Mouse (Mus musculus) heart, embryonic 11.5 days (tissue): ENCODE measurements at regions not wholly inside any gene's neighbourhood (a gene's known extent, or its start where the extent isn't known, plus 50 kb on each side); places are given as distances from the start of the nearest gene placed in this dataset.

Experiments used
- ATAC-seq: fragments of 200-750 bp; cut with Nextera tagmentation; replicated peaks from 2 replicates; pipeline ENCODE4 v1.8.0; 2017; ENCODE audit warnings: moderate library complexity; ENCODE audit not compliant: insufficient number of reproducible peaks, low FRiP score, low TSS enrichment
- H3K27ac ChIP-seq: fragments of 300-500 bp; sonication (generic); 2 replicates; pipeline ENCODE4 v1.5.1; 2014; ENCODE audit warnings: mild to moderate bottlenecking, low read depth, low read length
- H3K27me3 ChIP-seq: fragments of 300-500 bp; sonication (generic); 2 replicates; pipeline ENCODE4 v1.6.1; 2014; ENCODE audit warnings: mild to moderate bottlenecking, low read length, mixed read lengths; ENCODE audit not compliant: control insufficient read depth, insufficient read depth
- H3K36me3 ChIP-seq: fragments of 300-500 bp; sonication (generic); 2 replicates; pipeline ENCODE4 v1.6.1; 2014; ENCODE audit warnings: mild to moderate bottlenecking, low read length, moderate library complexity, mixed read lengths; ENCODE audit not compliant: control insufficient read depth, insufficient read depth
- H3K4me1 ChIP-seq: fragments of 300-500 bp; sonication (generic); 2 replicates; pipeline ENCODE4 v1.6.1; 2014; ENCODE audit warnings: low read length; ENCODE audit not compliant: control insufficient read depth, insufficient read depth
- H3K4me2 ChIP-seq: fragments of 300-500 bp; sonication (generic); 2 replicates; pipeline ENCODE4 v1.6.1; 2014; ENCODE audit warnings: mild to moderate bottlenecking, moderate library complexity
- H3K4me3 ChIP-seq: fragments of 300-500 bp; sonication (generic); 2 replicates; pipeline ENCODE4 v1.5.1; 2014; ENCODE audit warnings: low read depth, low read length
- H3K9ac ChIP-seq: fragments of 300-500 bp; sonication (generic); 2 replicates; pipeline ENCODE4 v1.6.1; 2014; ENCODE audit warnings: mild to moderate bottlenecking, low read depth, low read length, moderate library complexity
- H3K9me3 ChIP-seq: fragments of 300-500 bp; sonication (generic); replicated peaks from 2 replicates; pipeline ENCODE4 v1.6.1; 2016; ENCODE audit warnings: low read length; ENCODE audit not compliant: control insufficient read depth
- WGBS: fragments of 180-500 bp; shearing (Covaris S2); extraction: QIAGEN DNeasy Blood & Tissue Kit; methylation state at CpG from one replicate; pipeline ENCODE4 v1.1.7; 2014; ENCODE audit not compliant: insufficient replicate concordance; 5-methylcytosine and 5-hydroxymethylcytosine counted together

DNA sequence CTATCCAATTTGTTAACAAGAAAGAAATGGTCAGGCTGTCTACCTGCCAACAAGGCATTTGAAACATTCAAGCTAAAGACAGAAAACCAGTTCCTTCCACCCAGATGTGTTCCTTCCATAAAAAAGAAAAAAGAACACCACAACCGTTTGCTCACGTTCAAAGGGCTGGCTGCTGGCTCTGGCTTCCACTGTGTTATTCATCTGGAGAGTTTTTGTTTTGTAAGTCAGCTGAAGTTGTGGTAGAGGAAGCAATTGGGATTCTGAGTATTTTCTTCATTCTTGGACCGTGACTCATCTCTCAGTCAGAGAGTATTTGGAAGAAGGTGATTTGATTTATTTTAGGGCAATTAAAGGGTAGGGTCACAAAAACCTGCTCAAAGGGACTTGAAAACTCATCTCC, 203.2 kb upstream of the Klf4 start:
- Histone ChIP-seq H3K4me3 (no peak overlapping the region), H3K9ac (no peak overlapping the region), H3K36me3 (no peaks in the 10 kb centered on the region), H3K27me3 (no peaks in the 10 kb centered on the region), H3K9me3 (no peaks in the 10 kb centered on the region), H3K4me1 (no peaks in the 10 kb centered on the region), H3K4me2 (no peak overlapping the region), H3K27ac (no peak overlapping the region)
- no peak for ATAC-seq
- WGBS: 81% methylated on average over 3 of the region's 3 CpGs

DNA sequence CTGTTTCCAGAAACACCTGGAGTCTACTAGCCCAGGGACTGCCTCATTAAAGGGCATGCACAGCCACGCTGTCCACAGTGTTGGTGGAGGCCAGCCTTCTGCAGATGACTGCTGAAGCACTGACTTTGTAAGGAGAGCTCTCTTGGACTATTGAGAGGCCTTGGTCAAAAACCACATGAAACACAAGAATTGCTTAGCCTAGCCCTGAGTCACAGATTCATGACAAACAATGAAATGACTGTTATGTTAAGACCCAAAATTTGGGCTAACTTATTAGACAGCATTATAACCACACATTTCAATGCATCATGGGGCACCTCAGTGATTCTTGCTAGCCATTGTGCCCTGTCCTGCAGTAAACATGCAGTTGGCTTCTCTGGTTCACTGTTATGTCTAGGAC, 202.1 kb upstream of the Klf4 start:
- Histone ChIP-seq H3K27me3 (no peaks in the 10 kb centered on the region), H3K4me2 (no peak overlapping the region), H3K9me3 (no peaks in the 10 kb centered on the region), H3K36me3 (no peaks in the 10 kb centered on the region), H3K9ac (no peak overlapping the region), H3K4me1 (no peaks in the 10 kb centered on the region), H3K27ac (no peak overlapping the region), H3K4me3 (no peak overlapping the region)
- WGBS: 79% methylated on average over 1 of the region's 1 CpGs
- ATAC-seq: no peak

DNA sequence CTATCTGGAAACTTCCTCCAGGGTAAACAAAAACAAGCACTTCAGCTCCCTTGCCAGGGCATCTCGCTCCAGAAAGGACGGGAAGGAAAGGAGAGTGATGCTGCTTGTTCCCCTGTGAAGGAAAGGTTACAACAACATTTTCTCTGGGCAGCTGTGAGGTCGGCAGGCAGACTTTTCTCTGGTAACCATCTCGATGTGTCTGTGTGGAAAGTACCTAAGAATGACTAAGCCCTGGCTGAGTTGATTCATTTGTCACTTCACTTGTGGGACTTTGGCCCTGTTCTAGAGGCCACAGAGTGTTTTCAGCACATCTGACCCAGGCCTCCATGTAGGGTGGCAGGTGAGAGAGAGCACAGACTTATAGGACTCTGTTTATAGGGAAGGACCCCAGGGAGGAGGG, 201.0 kb upstream of the Klf4 start:
- WGBS: 37% methylated on average over 4 of the region's 4 CpGs

DNA sequence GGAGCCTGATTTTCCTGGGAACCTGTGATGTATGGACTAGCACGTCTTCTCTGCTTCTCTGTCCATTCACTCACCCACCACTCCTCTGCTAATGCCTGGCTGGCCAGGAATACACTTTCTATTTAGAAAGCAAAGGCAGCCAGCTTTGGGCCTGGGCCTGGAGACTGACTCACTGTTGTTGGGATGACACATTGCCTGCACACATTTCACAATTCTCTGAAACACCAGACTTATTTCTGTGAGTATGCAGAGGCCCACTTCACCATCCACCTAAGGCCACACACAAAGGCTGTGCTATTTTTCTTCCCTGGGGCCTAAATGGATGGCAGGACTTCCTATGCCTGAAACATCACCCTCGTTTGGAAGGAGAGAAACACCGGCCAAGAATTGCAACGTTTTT, 199.7 kb upstream of the Klf4 start:
- Histone ChIP-seq H3K4me1 (no peaks in the 10 kb centered on the region), H3K4me2 (no peak overlapping the region), H3K27me3 (peaks cover 3% of the 10 kb centered on the region; the same call in 1 of the 2 replicates), H3K9me3 (no peaks in the 10 kb centered on the region), H3K9ac (no peak overlapping the region), H3K36me3 (no peaks in the 10 kb centered on the region), H3K27ac (no peak overlapping the region), H3K4me3 (no peak overlapping the region)
- WGBS: 74% methylated on average over 4 of the region's 4 CpGs
- ATAC-seq: no peak

More for the DNA sequence above, 201.0 kb upstream of the Klf4 start:
- ATAC-seq: no peak
- H3K4me1 ChIP-seq: no peaks in the 10 kb centered on the region
- H3K9me3 ChIP-seq: no peaks in the 10 kb centered on the region
- H3K4me3 ChIP-seq: no peak overlapping the region
- no peak overlapping the region for H3K9ac ChIP-seq
- no peak overlapping the region for H3K27ac ChIP-seq
- H3K36me3 ChIP-seq: no peaks in the 10 kb centered on the region
- no peak overlapping the region for H3K4me2 ChIP-seq
- H3K27me3 ChIP-seq: peaks cover 3% of the 10 kb centered on the region; the same call in 1 of the 2 replicates

DNA sequence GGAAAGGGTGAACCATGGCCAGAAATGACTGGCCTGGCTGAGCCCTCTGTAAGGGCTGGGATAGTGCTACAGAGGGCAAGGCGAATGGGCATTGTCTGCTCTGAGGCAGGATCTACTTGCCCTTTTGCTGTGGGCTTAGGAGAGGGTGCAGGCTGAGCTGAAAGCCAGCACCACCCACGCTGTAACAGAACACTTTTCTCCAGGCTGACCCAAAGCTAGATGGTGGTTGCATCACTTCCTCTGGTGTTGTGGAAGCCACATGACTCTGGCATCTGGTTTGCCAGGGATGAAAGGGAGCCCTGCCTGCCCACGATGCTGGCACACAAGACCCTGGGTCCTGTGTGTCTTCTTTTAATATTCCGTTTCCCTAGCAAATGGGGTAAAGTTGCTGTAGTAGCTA, 198.0 kb upstream of the Klf4 start:
- Histone ChIP-seq H3K27me3 (peaks cover 3% of the 10 kb centered on the region; the same call in 1 of the 2 replicates), H3K9me3 (no peaks in the 10 kb centered on the region), H3K36me3 (no peaks in the 10 kb centered on the region), H3K9ac (no peak overlapping the region), H3K27ac (no peak overlapping the region), H3K4me2 (no peak overlapping the region), H3K4me1 (no peaks in the 10 kb centered on the region), H3K4me3 (no peak overlapping the region)
- 74% methylated on average over 4 of the region's 4 CpGs for WGBS
- no peak for ATAC-seq

DNA sequence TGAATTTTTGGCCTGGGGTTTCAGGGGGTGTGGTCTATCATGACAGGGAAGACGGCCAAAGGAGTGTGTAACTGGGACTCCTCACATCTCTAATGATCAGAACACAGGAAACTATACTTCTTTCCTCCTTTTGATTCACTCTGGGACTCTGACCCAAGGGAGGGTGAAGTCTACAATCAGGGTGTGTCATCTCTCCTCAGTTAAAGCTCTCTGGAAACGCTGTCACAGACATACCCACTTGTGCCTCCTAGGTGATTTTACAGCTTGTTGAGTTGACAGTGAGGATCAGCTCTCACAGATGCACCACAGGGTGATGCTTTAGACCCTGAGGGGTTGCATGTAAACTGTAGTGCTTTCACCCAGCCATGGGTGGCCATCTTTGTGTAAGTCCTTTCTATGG, 194.9 kb upstream of the Klf4 start:
- no peak for ATAC-seq
- peaks cover 3% of the 10 kb centered on the region; the same call in 1 of the 2 replicates for H3K27me3 ChIP-seq
- H3K27ac ChIP-seq: no peak overlapping the region
- WGBS: 68% methylated on average over 2 of the region's 2 CpGs
- no peaks in the 10 kb centered on the region for H3K9me3 ChIP-seq
- no peak overlapping the region for H3K4me2 ChIP-seq
- no peak overlapping the region for H3K9ac ChIP-seq
- H3K36me3 ChIP-seq: no peaks in the 10 kb centered on the region
- H3K4me1 ChIP-seq: 0 out of 2 replicates have a peak, but pooled peaks cover 1% of the 10 kb centered on the region
- no peak overlapping the region for H3K4me3 ChIP-seq

DNA sequence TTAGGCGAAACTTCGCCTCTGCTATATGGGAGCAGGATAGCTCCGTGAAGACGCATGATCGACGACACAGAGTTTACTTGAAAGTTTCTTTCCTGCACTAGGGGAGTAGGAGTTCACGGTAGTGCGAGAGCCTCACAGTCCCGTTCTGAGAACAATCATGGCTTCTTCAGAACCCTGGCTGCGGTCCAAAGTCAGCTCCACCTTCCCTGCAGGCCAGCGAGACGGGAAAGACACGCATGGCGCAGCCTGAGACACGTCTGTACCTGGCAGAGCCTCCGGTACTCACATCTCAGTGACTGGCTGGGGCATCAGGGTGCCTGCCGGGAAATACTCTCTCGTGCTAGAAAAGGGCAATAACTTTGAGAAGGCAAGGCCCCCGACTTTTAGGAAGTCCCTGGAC, 193.8 kb upstream of the Klf4 start:
- peaks cover 3% of the 10 kb centered on the region; the same call in 1 of the 2 replicates for H3K27me3 ChIP-seq
- 0 out of 2 replicates have a peak, but pooled peaks cover 3% of the 10 kb centered on the region for H3K4me1 ChIP-seq
- no peak for ATAC-seq
- no peak overlapping the region for H3K4me2 ChIP-seq
- no peaks in the 10 kb centered on the region for H3K36me3 ChIP-seq
- H3K9me3 ChIP-seq: no peaks in the 10 kb centered on the region
- H3K9ac ChIP-seq: no peak overlapping the region
- no peak overlapping the region for H3K4me3 ChIP-seq
- 79% methylated on average over 19 of the region's 19 CpGs for WGBS
- H3K27ac ChIP-seq: no peak overlapping the region

DNA sequence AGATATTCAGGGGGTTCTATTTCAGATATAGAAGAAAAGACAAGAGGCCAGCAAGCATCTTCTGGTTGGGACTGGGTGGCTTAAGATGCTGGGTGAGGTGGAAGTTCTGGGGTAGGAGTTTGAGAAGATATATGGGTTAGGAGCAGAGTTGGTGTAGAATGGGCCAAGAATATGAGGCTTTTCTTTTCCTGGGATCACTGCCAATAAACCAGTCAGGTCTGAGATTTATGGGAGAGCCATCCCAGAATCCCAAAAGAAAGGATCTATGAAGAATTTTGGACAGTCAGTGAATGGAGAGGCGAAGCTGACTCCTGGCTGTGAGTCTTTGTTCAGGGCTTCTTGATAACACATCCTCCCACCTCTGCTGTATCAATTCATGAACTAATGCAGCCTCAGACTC, 192.0 kb upstream of the Klf4 start:
- no peak overlapping the region for H3K27ac ChIP-seq
- no peaks in the 10 kb centered on the region for H3K9me3 ChIP-seq
- H3K27me3 ChIP-seq: peaks cover 3% of the 10 kb centered on the region; the same call in 1 of the 2 replicates
- 79% methylated on average over 1 of the region's 1 CpGs for WGBS
- no peak overlapping the region for H3K9ac ChIP-seq
- ATAC-seq: no peak
- no peaks in the 10 kb centered on the region for H3K36me3 ChIP-seq
- H3K4me2 ChIP-seq: no peak overlapping the region
- H3K4me3 ChIP-seq: no peak overlapping the region
- H3K4me1 ChIP-seq: 0 out of 2 replicates have a peak, but pooled peaks cover 3% of the 10 kb centered on the region

DNA sequence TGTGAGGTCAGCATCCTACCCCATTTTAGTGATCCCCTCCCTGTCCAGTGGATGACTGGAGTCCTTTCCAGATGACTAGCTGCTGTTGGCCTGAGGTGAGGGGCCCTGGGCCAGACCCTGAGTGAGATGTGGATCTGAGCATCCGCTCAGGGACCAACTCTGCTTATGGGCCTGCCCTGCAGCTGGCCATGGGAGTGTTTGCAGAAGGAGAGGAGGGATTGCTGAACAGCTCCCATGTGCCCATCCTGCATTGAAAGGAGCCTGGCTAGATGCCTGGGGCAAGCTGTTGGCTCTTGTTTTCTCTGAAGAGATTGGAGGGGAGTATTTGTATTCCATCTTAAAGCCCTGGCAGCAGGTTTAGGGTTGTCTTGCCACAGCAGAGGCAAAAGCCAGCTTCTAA, 190.9 kb upstream of the Klf4 start:
- Histone ChIP-seq H3K9me3 (no peaks in the 10 kb centered on the region), H3K36me3 (no peaks in the 10 kb centered on the region), H3K4me2 (no peak overlapping the region), H3K27me3 (no peaks in the 10 kb centered on the region; the same call in 1 of the 2 replicates), H3K27ac (no peak overlapping the region), H3K4me1 (0 out of 2 replicates have a peak, but pooled peaks cover 3% of the 10 kb centered on the region), H3K4me3 (no peak overlapping the region), H3K9ac (no peak overlapping the region)
- no peak for ATAC-seq
- WGBS: 83% methylated on average over 1 of the region's 1 CpGs
